Mouse (Mus musculus): Measurements from ENCODE around the gene Bbx. TPM values are rescaled to one million over a fixed set of nuclear protein-coding genes. Genes with fewer than 3 reads are reported as not detected.

Gene Bbx
- polyA plus RNA-seq, 1 experiment from 2014 or later, result 48.8 TPM

DNA sequence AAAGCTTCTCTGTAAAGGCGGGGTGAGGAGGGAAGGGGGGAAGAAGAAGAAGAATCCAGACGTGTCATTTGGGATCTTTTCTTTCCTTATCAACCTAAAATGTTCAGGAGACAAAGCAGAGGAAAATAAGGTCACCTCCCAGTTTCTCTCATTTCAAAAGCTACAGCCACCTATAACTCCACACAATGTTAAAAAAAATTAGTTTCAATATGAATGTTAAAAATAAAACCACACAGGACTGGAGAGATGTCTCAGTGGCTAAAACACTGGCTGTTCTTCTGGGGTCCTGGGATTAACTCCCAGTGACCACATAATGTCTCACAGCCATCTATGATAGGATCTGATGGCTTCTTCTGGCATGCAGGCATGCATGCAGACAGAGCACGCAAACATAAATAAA lies 43.7 kb downstream of the Bbx start:
- H3K9ac ChIP-seq, result no peak overlapping the region
- WGBS, result 76% methylated on average over 3 of the region's 3 CpGs
- no peaks in the 10 kb centered on the region for H3K27me3 ChIP-seq
- ATAC-seq, result no peak
- H3K4me2 ChIP-seq, result no peak overlapping the region
- no peaks in the 10 kb centered on the region for H3K9me3 ChIP-seq (replicated peaks)
- no peaks in the 10 kb centered on the region for H3K4me1 ChIP-seq
- no peak overlapping the region for H3K27ac ChIP-seq
- no peaks in the 10 kb centered on the region for H3K36me3 ChIP-seq (ENCODE audit: poor library complexity, severe bottlenecking)
- H3K4me3 ChIP-seq, result no peak overlapping the region

- Histone ChIP-seq H3K27me3 (no peaks in the 10 kb centered on the region), H3K27ac (no peak overlapping the region), H3K9me3 (replicated peaks) (no peaks in the 10 kb centered on the region), H3K9ac (no peak overlapping the region), H3K4me1 (peaks cover 21% of the 10 kb centered on the region), H3K36me3 (ENCODE audit: poor library complexity, severe bottlenecking) (no peaks in the 10 kb centered on the region), H3K4me2 (no peak overlapping the region), H3K4me3 (no peak overlapping the region)
- WGBS, result 87% methylated on average over 8 of the region's 8 CpGs
- no peak for ATAC-seq
Measured at GRCm38 (mm10) chr16:50383541-50383940, 48.6 kb downstream of the Bbx start.

- ATAC-seq, result peak; percentile 70
- H3K9ac ChIP-seq, result no peak overlapping the region
Measured at GRCm38 (mm10) chr16:50381351-50381746, 50.8 kb downstream of the Bbx start.

DNA sequence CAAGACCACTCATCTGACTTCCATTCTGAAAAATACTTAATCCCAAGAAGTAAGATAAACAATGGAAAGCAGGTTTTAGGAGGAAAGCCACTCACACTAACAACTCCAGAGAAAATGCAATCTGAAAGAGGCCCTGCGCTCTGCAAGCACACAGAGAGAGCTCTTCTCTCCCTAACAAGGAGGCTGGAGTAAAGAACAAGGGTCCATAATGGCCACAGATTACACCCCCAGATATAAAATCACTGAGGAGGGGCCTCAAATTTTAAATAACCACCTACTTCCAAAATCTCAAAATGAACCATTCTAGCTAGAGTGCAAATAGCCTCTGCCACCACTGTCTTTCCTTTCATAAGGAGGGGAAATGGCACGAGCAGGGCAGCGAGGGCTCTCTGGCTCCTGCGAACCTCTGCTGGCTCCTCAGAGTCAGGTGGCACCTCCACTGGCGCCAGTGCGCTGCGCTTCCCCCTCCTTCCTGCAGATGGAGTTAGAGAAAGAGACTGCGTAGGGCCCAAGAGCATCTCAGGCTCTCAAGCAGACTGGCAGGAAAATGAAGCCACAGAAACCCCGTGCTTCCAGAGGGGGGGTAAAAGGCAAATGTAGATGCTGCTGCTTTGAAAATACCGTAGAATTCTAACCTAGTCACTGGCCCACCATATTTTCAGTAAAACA lies 51.4 kb downstream of the Bbx start:
- Histone ChIP-seq H3K4me2 (peak overlapping the region; percentile 54), H3K9me3 (replicated peaks) (no peaks in the 10 kb centered on the region), H3K4me3 (peak overlapping the region; percentile 24), H3K27ac (no peak overlapping the region), H3K4me1 (peaks cover 21% of the 10 kb centered on the region), H3K27me3 (no peaks in the 10 kb centered on the region), H3K9ac (no peak overlapping the region), H3K36me3 (ENCODE audit: poor library complexity, severe bottlenecking) (no peaks in the 10 kb centered on the region)
- peak; percentile 94 for ATAC-seq
- 24% methylated on average over 10 of the region's 10 CpGs for WGBS

More at GRCm38 (mm10) chr16:50381351-50381746, 50.8 kb downstream of the Bbx start:
- 9% methylated on average over 7 of the region's 7 CpGs for WGBS
- Histone ChIP-seq H3K4me2 (peak overlapping the region; percentile 54), H3K9me3 (replicated peaks) (no peaks in the 10 kb centered on the region), H3K4me3 (peak overlapping the region; percentile 24), H3K36me3 (ENCODE audit: poor library complexity, severe bottlenecking) (no peaks in the 10 kb centered on the region), H3K4me1 (peaks cover 21% of the 10 kb centered on the region), H3K27ac (no peak overlapping the region), H3K27me3 (no peaks in the 10 kb centered on the region)

DNA sequence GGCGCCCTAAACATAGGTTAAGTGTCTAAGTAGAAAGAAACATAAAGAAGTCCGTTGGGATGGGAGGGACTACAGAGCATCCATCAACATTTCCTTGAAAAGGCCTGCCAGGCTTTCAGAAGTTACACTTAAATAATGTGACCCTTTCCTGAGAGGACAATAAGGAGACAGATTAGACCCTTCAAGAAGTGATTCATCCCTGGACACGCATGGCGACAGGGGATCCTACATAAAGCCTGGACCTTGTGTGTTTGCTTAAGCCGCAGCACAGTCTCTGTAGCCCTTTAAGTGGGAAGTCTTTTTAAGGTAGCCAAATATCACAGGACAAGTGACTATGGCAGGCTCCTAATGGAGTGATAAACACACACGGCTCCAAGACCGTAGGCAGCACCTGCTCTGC lies 52.0 kb downstream of the Bbx start:
- Histone ChIP-seq H3K4me3 (no peak overlapping the region), H3K4me1 (peaks cover 21% of the 10 kb centered on the region), H3K9me3 (replicated peaks) (no peaks in the 10 kb centered on the region), H3K27me3 (no peaks in the 10 kb centered on the region), H3K27ac (no peak overlapping the region), H3K9ac (no peak overlapping the region), H3K36me3 (ENCODE audit: poor library complexity, severe bottlenecking) (no peaks in the 10 kb centered on the region), H3K4me2 (peak overlapping the region; percentile 54; the same call in 1 of the 2 replicates)
- 37% methylated on average over 7 of the region's 7 CpGs for WGBS
- ATAC-seq, result no peak

- H3K36me3 ChIP-seq (ENCODE audit: poor library complexity, severe bottlenecking), result no peaks in the 10 kb centered on the region
- no peaks in the 10 kb centered on the region for H3K4me1 ChIP-seq
- ATAC-seq, result no peak
- no peak overlapping the region for H3K9ac ChIP-seq
- H3K4me2 ChIP-seq, result no peak overlapping the region
- H3K27me3 ChIP-seq, result no peaks in the 10 kb centered on the region
- H3K9me3 ChIP-seq (replicated peaks), result no peaks in the 10 kb centered on the region
- 91% methylated on average over 3 of the region's 3 CpGs for WGBS
- H3K4me3 ChIP-seq, result no peak overlapping the region
- H3K27ac ChIP-seq, result no peak overlapping the region
Measured at GRCm38 (mm10) chr16:50374611-50375010, 57.6 kb downstream of the Bbx start.

- no peaks in the 10 kb centered on the region for H3K9me3 ChIP-seq (replicated peaks)
- no peak overlapping the region for H3K4me3 ChIP-seq
- no peaks in the 10 kb centered on the region for H3K4me1 ChIP-seq
- no peak overlapping the region for H3K27ac ChIP-seq
- no peak for ATAC-seq
- H3K36me3 ChIP-seq (ENCODE audit: poor library complexity, severe bottlenecking), result no peaks in the 10 kb centered on the region
- no peak overlapping the region for H3K4me2 ChIP-seq
- WGBS, result 15% methylated on average over 5 of the region's 5 CpGs
- H3K27me3 ChIP-seq, result no peaks in the 10 kb centered on the region
- H3K9ac ChIP-seq, result no peak overlapping the region
Measured at GRCm38 (mm10) chr16:50373685-50374084, 58.5 kb downstream of the Bbx start.

GRCm38 (mm10) chr16:50372543-50372942 lies 59.6 kb downstream of the Bbx start:
- Histone ChIP-seq H3K4me3 (no peak overlapping the region), H3K27ac (no peak overlapping the region), H3K4me2 (no peak overlapping the region), H3K9me3 (replicated peaks) (no peaks in the 10 kb centered on the region), H3K9ac (no peak overlapping the region), H3K4me1 (no peaks in the 10 kb centered on the region), H3K27me3 (no peaks in the 10 kb centered on the region), H3K36me3 (ENCODE audit: poor library complexity, severe bottlenecking) (no peaks in the 10 kb centered on the region)
- WGBS, result 83% methylated on average over 2 of the region's 2 CpGs
- no peak for ATAC-seq

- Histone ChIP-seq H3K4me2 (no peak overlapping the region), H3K9me3 (replicated peaks) (no peaks in the 10 kb centered on the region), H3K27ac (no peak overlapping the region), H3K36me3 (ENCODE audit: poor library complexity, severe bottlenecking) (no peaks in the 10 kb centered on the region), H3K4me3 (no peak overlapping the region), H3K9ac (no peak overlapping the region), H3K4me1 (no peaks in the 10 kb centered on the region), H3K27me3 (no peaks in the 10 kb centered on the region)
- 65% methylated on average over 3 of the region's 3 CpGs for WGBS
- no peak for ATAC-seq
Measured at GRCm38 (mm10) chr16:50371460-50371859, 60.7 kb downstream of the Bbx start.

- no peaks in the 10 kb centered on the region for H3K36me3 ChIP-seq (ENCODE audit: poor library complexity, severe bottlenecking)
Measured at GRCm38 (mm10) chr16:50370423-50370822, 61.8 kb downstream of the Bbx start.

DNA sequence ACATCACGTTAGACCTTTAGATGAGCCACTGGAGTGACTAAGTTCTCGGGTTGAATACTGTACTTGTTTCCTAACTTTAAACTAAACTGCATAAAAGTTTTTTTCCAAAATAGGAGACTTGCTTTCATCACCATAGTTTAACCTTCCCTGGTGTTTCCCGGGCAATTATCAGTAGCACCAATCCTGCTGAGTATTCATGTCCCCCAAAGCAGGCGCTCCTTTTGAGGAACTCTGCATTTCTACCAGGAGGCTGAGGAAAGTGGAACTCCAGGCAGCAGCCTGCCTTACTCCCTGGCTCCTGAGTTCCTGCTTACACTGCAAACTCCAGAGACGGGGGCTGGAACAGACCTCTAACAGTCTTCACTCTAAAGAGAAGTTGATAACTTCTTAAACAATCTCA lies 65.6 kb downstream of the Bbx start:
- H3K4me3 ChIP-seq, result no peak overlapping the region
- H3K4me2 ChIP-seq, result no peak overlapping the region
- no peak overlapping the region for H3K9ac ChIP-seq
- 64% methylated on average over 5 of the region's 5 CpGs for WGBS
- H3K27me3 ChIP-seq, result no peaks in the 10 kb centered on the region
- ATAC-seq, result no peak
- no peaks in the 10 kb centered on the region for H3K9me3 ChIP-seq (replicated peaks)
- peaks cover 20% of the 10 kb centered on the region for H3K4me1 ChIP-seq
- no peaks in the 10 kb centered on the region for H3K36me3 ChIP-seq (ENCODE audit: poor library complexity, severe bottlenecking)
- no peak overlapping the region for H3K27ac ChIP-seq

More at GRCm38 (mm10) chr16:50370423-50370822, 61.8 kb downstream of the Bbx start:
- Histone ChIP-seq H3K4me1 (no peaks in the 10 kb centered on the region), H3K4me3 (no peak overlapping the region), H3K9ac (no peak overlapping the region), H3K27ac (no peak overlapping the region), H3K4me2 (no peak overlapping the region), H3K9me3 (replicated peaks) (no peaks in the 10 kb centered on the region), H3K27me3 (no peaks in the 10 kb centered on the region)
- 95% methylated on average over 2 of the region's 2 CpGs for WGBS
- ATAC-seq, result no peak

DNA sequence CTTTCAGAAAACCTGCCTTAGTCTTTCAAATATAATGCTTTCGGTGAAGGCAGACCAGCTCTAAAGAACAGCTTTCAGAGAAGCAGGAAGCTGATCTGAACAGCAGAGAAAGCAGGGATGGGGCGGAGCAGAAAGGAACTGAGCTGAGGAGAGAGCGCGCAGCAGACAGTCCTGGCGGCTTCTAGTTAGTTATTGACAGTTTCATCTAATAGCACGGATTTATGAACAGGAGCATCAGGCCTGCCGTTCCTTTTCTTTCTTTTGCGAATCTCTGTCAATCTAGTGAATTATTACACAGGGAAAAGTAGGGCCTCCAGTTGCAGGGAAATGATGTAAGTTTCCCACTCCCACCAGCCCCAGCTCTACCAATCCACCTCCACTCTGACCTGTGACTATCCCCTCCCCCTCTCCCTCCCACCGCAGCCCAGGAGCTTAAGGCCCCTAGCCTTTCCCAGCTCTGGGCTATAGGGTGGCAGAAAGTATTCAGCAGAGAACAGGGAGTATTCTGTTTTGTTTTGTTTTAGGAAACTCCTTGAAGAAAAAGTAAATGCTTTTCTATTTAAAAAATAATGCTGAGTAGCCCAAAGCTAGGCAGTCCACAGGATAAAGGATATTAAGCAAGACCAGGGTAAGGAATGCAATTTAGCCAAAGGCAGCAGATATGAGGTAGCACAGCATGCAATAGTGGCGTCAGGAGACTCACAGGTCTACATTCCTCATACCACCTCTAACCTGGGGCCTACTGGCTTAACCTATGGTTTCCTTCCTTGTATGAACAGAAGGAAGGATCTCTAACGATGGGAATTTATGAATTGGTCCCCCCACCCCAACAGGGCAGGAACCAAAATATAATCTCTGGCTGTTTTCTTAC lies 67.8 kb downstream of the Bbx start:
- Histone ChIP-seq H3K4me1 (peaks cover 20% of the 10 kb centered on the region), H3K4me3 (peak overlapping the region; percentile 38), H3K36me3 (ENCODE audit: poor library complexity, severe bottlenecking) (no peaks in the 10 kb centered on the region), H3K27me3 (no peaks in the 10 kb centered on the region), H3K9me3 (replicated peaks) (no peaks in the 10 kb centered on the region), H3K4me2 (peak overlapping the region; percentile 62), H3K9ac (peak overlapping the region; percentile 64), H3K27ac (peak overlapping the region; percentile 74)
- ATAC-seq, result peak; percentile 91
- WGBS, result 8% methylated on average over 11 of the region's 11 CpGs

Measured in forebrain, embryonic 13.5 days (tissue).